Mouse (Mus musculus): ENCODE measurements at regions not wholly inside any gene's neighbourhood (a gene's known extent, or its start where the extent isn't known, plus 50 kb on each side); places are given as distances from the start of the nearest gene placed in this dataset.

DNA sequence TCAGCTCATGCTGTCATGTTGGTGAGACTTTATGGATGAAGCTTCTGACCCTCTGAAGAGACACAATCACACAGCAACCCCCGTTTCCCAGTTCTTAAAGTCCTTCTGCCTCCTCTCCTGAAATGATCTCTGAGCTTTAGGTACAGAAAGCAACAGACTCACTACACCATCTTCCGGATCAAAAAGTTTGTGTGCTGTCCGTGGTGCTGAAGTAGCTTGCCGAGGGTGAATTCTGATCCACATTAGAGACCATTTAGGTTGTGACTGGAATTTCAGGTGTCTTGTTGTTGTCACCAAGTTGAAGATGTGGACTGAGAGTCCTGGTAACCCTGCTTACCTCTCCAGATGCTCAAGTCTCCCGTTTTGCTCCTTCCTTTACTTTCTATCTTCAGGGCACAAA is 375.2 kb downstream of the Shisa9 start:
- peak; percentile 40 for DNase-seq
- no peaks in the 10 kb centered on the region for H3K36me3 ChIP-seq (ENCODE audit: control insufficient read depth, insufficient read depth, low read length)
- no peaks in the 10 kb centered on the region for H3K9me3 ChIP-seq (ENCODE audit: control insufficient read depth, low read length)
- H3K27me3 ChIP-seq (ENCODE audit: control insufficient read depth, insufficient read depth, low read length) = no peaks in the 10 kb centered on the region
- H3K4me2 ChIP-seq (ENCODE audit: low read length) = no peak overlapping the region
- no peak overlapping the region for H3K9ac ChIP-seq (replicated peaks; ENCODE audit: low read length)
- no peaks in the 10 kb centered on the region for H3K4me1 ChIP-seq (ENCODE audit: control insufficient read depth, insufficient read depth, low read length)
- no peak for ATAC-seq (ENCODE audit: low FRiP score, low TSS enrichment)
- no peak overlapping the region for H3K4me3 ChIP-seq (replicated peaks; ENCODE audit: low read depth, low read length)
- no peak overlapping the region for H3K27ac ChIP-seq (replicated peaks; ENCODE audit: low read depth, low read length)
- 32% methylated on average over 5 of the region's 5 CpGs for WGBS

DNA sequence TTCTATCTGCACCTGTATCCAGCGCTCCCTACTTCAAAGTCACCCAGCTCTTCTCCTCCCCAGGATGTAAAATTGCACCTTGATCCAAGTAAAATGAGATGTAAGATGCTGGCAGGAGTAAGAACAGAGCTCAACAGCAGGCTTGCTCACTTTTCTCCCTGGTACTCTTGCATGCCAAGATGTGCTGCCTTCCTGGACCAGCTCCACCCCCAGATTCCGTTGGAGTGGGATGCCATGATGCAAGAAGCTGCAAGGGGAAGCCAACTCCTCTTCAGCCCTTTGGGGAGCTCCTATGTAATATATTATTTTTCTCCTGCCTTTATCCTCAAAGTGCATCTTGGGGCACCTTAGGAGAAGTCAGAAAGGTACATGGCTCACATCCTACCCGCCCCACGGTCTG is 405.6 kb downstream of the Shisa9 start:
- no peak overlapping the region for H3K4me2 ChIP-seq (ENCODE audit: low read length)
- no peaks in the 10 kb centered on the region for H3K4me1 ChIP-seq (ENCODE audit: control insufficient read depth, insufficient read depth, low read length)
- no peak for DNase-seq
- 93% methylated on average over 4 of the region's 4 CpGs for WGBS
- no peaks in the 10 kb centered on the region for H3K27me3 ChIP-seq (ENCODE audit: control insufficient read depth, insufficient read depth, low read length)
- H3K4me3 ChIP-seq (replicated peaks; ENCODE audit: low read depth, low read length) = no peak overlapping the region
- H3K9me3 ChIP-seq (ENCODE audit: control insufficient read depth, low read length) = no peaks in the 10 kb centered on the region
- H3K36me3 ChIP-seq (ENCODE audit: control insufficient read depth, insufficient read depth, low read length) = no peaks in the 10 kb centered on the region
- ATAC-seq (ENCODE audit: low FRiP score, low TSS enrichment) = no peak
- no peak overlapping the region for H3K9ac ChIP-seq (replicated peaks; ENCODE audit: low read length)
- H3K27ac ChIP-seq (replicated peaks; ENCODE audit: low read depth, low read length) = no peak overlapping the region

DNA sequence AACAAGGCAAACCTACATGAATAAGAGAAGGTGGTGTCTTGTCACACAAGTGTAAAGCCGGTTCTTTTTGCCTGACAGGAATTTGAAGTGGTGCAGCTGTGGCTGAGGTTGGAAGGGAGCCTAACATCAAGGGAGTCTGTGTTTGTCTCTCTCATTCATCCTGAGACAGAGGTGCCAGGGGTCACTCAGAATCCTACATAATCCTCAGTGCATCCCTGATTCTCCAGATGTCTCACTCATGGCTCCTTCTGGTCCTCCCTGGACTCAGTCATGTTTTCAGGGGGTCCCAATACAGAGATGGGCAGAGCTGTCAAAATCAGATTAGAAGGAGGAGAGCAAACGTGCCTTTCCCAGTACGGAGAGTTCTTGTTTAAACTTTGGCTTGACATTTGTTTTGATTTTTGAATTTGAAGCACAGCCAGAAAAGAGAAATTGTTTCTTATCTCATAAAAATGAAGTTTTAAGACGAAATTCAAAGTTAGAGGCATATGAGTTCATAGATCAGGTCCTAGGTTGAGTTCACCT is 451.8 kb downstream of the Shisa9 start:
- DNase-seq = no peak
- ATAC-seq (ENCODE audit: low FRiP score, low TSS enrichment) = no peak
- no peak overlapping the region for H3K4me3 ChIP-seq (replicated peaks; ENCODE audit: low read depth, low read length)
- H3K36me3 ChIP-seq (ENCODE audit: control insufficient read depth, insufficient read depth, low read length) = no peaks in the 10 kb centered on the region
- H3K27ac ChIP-seq (replicated peaks; ENCODE audit: low read depth, low read length) = no peak overlapping the region
- no peak overlapping the region for H3K9ac ChIP-seq (replicated peaks; ENCODE audit: low read length)
- H3K9me3 ChIP-seq (ENCODE audit: control insufficient read depth, low read length) = no peaks in the 10 kb centered on the region
- H3K4me1 ChIP-seq (ENCODE audit: control insufficient read depth, insufficient read depth, low read length) = no peaks in the 10 kb centered on the region
- no peaks in the 10 kb centered on the region for H3K27me3 ChIP-seq (ENCODE audit: control insufficient read depth, insufficient read depth, low read length)
- H3K4me2 ChIP-seq (ENCODE audit: low read length) = no peak overlapping the region
- 56% methylated on average over 4 of the region's 4 CpGs for WGBS

DNA sequence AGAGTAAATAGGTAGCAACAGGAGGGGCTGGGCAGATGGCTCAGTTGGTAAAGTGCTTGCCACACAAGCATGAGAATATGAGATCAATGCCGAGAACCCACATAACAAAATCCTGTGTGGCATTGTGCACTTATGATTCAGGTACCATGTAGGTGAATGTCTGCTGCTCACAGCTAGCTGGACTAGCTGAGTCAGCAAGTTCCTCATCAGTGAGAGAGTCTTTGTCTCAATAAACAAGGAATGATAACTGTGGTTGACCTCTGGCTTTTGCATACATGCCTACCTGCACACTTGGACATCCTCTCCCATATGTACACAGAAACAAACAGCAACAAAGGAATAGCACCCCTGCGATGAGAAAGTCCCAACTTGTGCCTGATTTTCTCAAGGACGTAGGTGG is 454.7 kb downstream of the Shisa9 start:
- DNase-seq = no peak
- no peak overlapping the region for H3K27ac ChIP-seq (replicated peaks; ENCODE audit: low read depth, low read length)
- H3K36me3 ChIP-seq (ENCODE audit: control insufficient read depth, insufficient read depth, low read length) = no peaks in the 10 kb centered on the region
- no peaks in the 10 kb centered on the region for H3K27me3 ChIP-seq (ENCODE audit: control insufficient read depth, insufficient read depth, low read length)
- H3K4me3 ChIP-seq (replicated peaks; ENCODE audit: low read depth, low read length) = no peak overlapping the region
- H3K9ac ChIP-seq (replicated peaks; ENCODE audit: low read length) = no peak overlapping the region
- no peaks in the 10 kb centered on the region for H3K9me3 ChIP-seq (ENCODE audit: control insufficient read depth, low read length)
- ATAC-seq (ENCODE audit: low FRiP score, low TSS enrichment) = no peak
- no peaks in the 10 kb centered on the region for H3K4me1 ChIP-seq (ENCODE audit: control insufficient read depth, insufficient read depth, low read length)
- H3K4me2 ChIP-seq (ENCODE audit: low read length) = no peak overlapping the region
- WGBS = 85% methylated on average over 3 of the region's 3 CpGs

DNA sequence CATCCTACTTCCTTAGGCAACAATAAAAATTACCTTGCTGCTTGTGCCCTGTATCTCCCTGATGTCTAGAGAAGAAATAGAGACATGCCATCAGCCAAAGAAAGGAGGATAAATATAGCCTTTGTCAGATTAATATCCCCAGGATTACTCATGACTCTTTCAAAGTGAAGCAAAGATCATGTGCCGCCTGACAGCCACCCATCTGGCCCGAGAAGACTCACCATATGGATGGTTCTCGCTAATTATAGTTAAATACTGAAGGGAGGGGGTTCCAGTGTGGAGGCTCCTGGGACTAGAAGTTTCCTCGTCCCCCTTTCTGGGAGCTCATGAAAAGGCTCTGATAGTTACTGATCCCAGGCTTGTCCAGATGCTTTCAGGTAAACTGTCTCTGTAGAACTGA is 470.9 kb downstream of the Shisa9 start:
- DNase-seq (no peak), ATAC-seq (ENCODE audit: low FRiP score, low TSS enrichment) (no peak)
- Histone ChIP-seq H3K9me3 (ENCODE audit: control insufficient read depth, low read length) (no peaks in the 10 kb centered on the region), H3K27me3 (ENCODE audit: control insufficient read depth, insufficient read depth, low read length) (no peaks in the 10 kb centered on the region), H3K4me3 (replicated peaks; ENCODE audit: low read depth, low read length) (no peak overlapping the region), H3K4me2 (ENCODE audit: low read length) (no peak overlapping the region), H3K36me3 (ENCODE audit: control insufficient read depth, insufficient read depth, low read length) (no peaks in the 10 kb centered on the region), H3K27ac (replicated peaks; ENCODE audit: low read depth, low read length) (no peak overlapping the region), H3K9ac (replicated peaks; ENCODE audit: low read length) (no peak overlapping the region), H3K4me1 (ENCODE audit: control insufficient read depth, insufficient read depth, low read length) (no peaks in the 10 kb centered on the region)
- 72% methylated on average over 4 of the region's 4 CpGs for WGBS

Measured in midbrain, embryonic 14.5 days (tissue).